Comparison of ENCODE assay signal across 20 mouse cellular contexts in the genomic region with DNA sequence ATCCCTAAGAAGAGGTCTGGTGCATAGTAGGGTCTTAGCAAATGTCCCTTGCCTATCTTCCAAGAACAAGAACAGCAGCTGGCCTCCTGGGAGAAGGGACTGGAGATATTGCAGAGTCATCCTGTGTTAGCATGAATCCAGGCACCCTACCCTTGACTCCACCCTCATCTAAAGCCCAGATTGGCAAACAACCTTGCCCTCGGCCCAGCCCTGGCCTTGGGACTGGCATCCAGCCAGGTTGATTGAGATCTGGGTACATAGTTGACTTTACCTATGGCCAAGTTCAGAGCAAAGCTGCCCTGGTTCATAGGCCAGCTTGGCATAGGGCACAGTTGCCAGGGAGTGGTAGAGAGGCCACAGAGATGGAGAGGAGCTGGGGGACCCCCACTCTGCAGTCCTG. TPM values are rescaled to one million over a fixed set of nuclear protein-coding genes. Genes with fewer than 3 reads are reported as not detected.
DNase-seq lines count a peak whose midpoint lies in the region; ATAC-seq and TF ChIP-seq lines count a peak whose summit lies in the region.
"Had no signal": no experiment of that assay in that cellular context is flagged by ENCODE, and none has a peak within 500 bp of the region (broad histone marks: within the 10 kb centered on the region; RNA-seq: fewer than 3 reads in every experiment).

No protein-coding gene starts in this region.

- H3K27me3 ChIP-seq in lung, postnatal 0 days (replicated peaks; ENCODE audit: insufficient read depth, low read length) = no peaks in the 10 kb centered on the region
- no peaks in the 10 kb centered on the region for H3K27me3 ChIP-seq in heart, adult 2 months (ENCODE audit: control insufficient read depth, insufficient read depth, low read length)
- H3K27me3 ChIP-seq: forebrain, embryonic 13.5 days; heart, embryonic 15.5 days; hindbrain, embryonic 15.5 days had no signal

- no peak for TF ChIP-seq POLR2A in heart, adult 2 months (IDR thresholded peaks at IDR 0.05; ENCODE audit: insufficient read depth, low read depth, low read length)

- no peaks in the 10 kb centered on the region for H3K9me3 ChIP-seq in lung, postnatal 0 days (ENCODE audit: low read length)
- H3K9me3 ChIP-seq: forebrain, embryonic 13.5 days; heart, embryonic 15.5 days; hindbrain, embryonic 15.5 days; neural tube, embryonic 12.5 days had no signal

- no peak overlapping the region for H3K27ac ChIP-seq in lung, postnatal 0 days (ENCODE audit: low read length)
- no peak overlapping the region for H3K27ac ChIP-seq in heart, adult 2 months
- H3K27ac ChIP-seq: forebrain, embryonic 13.5 days; heart, embryonic 15.5 days; hindbrain, embryonic 15.5 days; neural tube, embryonic 12.5 days had no signal

- ATAC-seq in lung, postnatal 0 days = peak; percentile 31; the same call in 1 of the 2 replicates
- ATAC-seq: forebrain, embryonic 13.5 days had no signal

- no peaks in the 10 kb centered on the region for H3K79me2 ChIP-seq in heart, adult 2 months (replicated peaks; ENCODE audit: control insufficient read depth, insufficient read depth, low read length)

- TF ChIP-seq CTCF in lung, postnatal 0 days (IDR thresholded peaks at IDR 0.05) = no peak
- TF ChIP-seq CTCF in heart, adult 2 months (IDR thresholded peaks at IDR 0.05) = no peak

- no peak overlapping the region for H3K4me3 ChIP-seq in lung, postnatal 0 days (ENCODE audit: low read depth, low read length)
- H3K4me3 ChIP-seq in heart, adult 2 months = no peak overlapping the region
- H3K4me3 ChIP-seq: forebrain, embryonic 13.5 days; heart, embryonic 15.5 days; hindbrain, embryonic 15.5 days; neural tube, embryonic 12.5 days had no signal

- intact Hi-C loops in heart, adult 2 months (cut with DNase I) = no loop called here

- H3K36me3 ChIP-seq in lung, postnatal 0 days (ENCODE audit: insufficient read depth, low read length) = no peaks in the 10 kb centered on the region
- H3K36me3 ChIP-seq in heart, adult 2 months (ENCODE audit: control insufficient read depth, insufficient read depth, low read length) = no peaks in the 10 kb centered on the region
- H3K36me3 ChIP-seq: heart, embryonic 15.5 days; hindbrain, embryonic 15.5 days; neural tube, embryonic 12.5 days had no signal

- peaks cover 3% of the 10 kb centered on the region; the same call in 1 of the 2 replicates for H3K4me1 ChIP-seq in lung, postnatal 0 days (ENCODE audit: insufficient read depth, low read depth, low read length)
- H3K4me1 ChIP-seq in heart, adult 2 months (ENCODE audit: control insufficient read depth, insufficient read depth, low read length) = no peaks in the 10 kb centered on the region; the same call in 1 of the 2 replicates

- no peak overlapping the region for H3K4me2 ChIP-seq in lung, postnatal 0 days (replicated peaks; ENCODE audit: low read depth, low read length)
- H3K4me2 ChIP-seq: forebrain, embryonic 13.5 days; heart, embryonic 15.5 days; hindbrain, embryonic 15.5 days; midbrain, embryonic 11.5 days; neural tube, embryonic 12.5 days had no signal

- no peak overlapping the region for H3K9ac ChIP-seq in lung, postnatal 0 days (replicated peaks; ENCODE audit: low read depth)
- H3K9ac ChIP-seq in heart, adult 2 months (ENCODE audit: low read depth, low read length) = no peak overlapping the region
- H3K9ac ChIP-seq: forebrain, embryonic 13.5 days; heart, embryonic 15.5 days; hindbrain, embryonic 15.5 days; neural tube, embryonic 12.5 days had no signal

- WGBS in lung, postnatal 0 days = 40% methylated on average over 1 of the region's 1 CpGs
- 44% methylated on average over 1 of the region's 1 CpGs for WGBS in heart, adult 2 months

- DNase-seq in urinary bladder, adult 18-20 months (ENCODE audit: low spot score in 2 of 2) = peak; percentile 66 to 83
- DNase-seq in urinary bladder, postnatal 4 days (ENCODE audit: low spot score in 2 of 2) = no peak
- peak; percentile 81 for DNase-seq in fat pad, adult 2 months (ENCODE audit: extremely low read depth, low read depth, low spot score)
- DNase-seq in lung, postnatal 0 days (ENCODE audit: low spot score) = peak; percentile 60
- DNase-seq in urinary bladder, postnatal 36 days (ENCODE audit: low spot score in 2 of 2) = peak; percentile 75 to 88
- no peak for DNase-seq in heart, adult 2 months
- no peak for DNase-seq in cerebellum, adult 9-11 months
- DNase-seq in spleen, postnatal 10 days (ENCODE audit: low spot score in 2 of 2) = no peak
- DNase-seq: cerebellum, adult 11 months; gastrocnemius, postnatal 14 days; layer of hippocampus, postnatal 36 days; liver; right cerebral cortex, postnatal 4 days; thymus, adult 18-20 months had no signal

- peak; percentile 26; the same call in 1 of the 2 replicates for TF ChIP-seq EP300 in lung, postnatal 0 days (IDR thresholded peaks at IDR 0.05)
- TF ChIP-seq EP300 in heart, adult 2 months (IDR thresholded peaks at IDR 0.05; ENCODE audit: insufficient read depth, low read depth, low read length) = no peak

RNA-seq across cellular contexts. Expression of a gene that starts 24.0 kb away (rescaled TPM):
- polyA plus RNA-seq in lung, postnatal 0 days (2015; fragmentation: Nextera tagmentation; extraction: Ambion mirVana) = 8.6 and 9.1 TPM in 2 replicates
- 1 to 10 TPM; 2.2 to 2.5 TPM for total RNA-seq in heart, adult 2 months (2021)
- 4.9 and 5.9 TPM in 2 replicates for polyA plus RNA-seq in heart, adult 2 months (2012; rRNA removed)

RNA-seq across cellular contexts. Expression of a gene that starts 55.0 kb away (rescaled TPM):
- polyA plus RNA-seq in lung, postnatal 0 days (2015; fragmentation: Nextera tagmentation; extraction: Ambion mirVana) = not detected in 2 replicates
- total RNA-seq in heart, adult 2 months (2021) = under 1 TPM in 1 of 2 experiments, not detected in 1; 0.21 TPM
- 0.20 TPM in 1 of 2 replicates, not detected in the other for polyA plus RNA-seq in heart, adult 2 months (2012; rRNA removed)
- total RNA-seq: layer of hippocampus, postnatal 36 days had no signal
- polyA plus RNA-seq: embryonic facial prominence, embryonic 11.5 days; forebrain, embryonic 13.5 days; heart, embryonic 15.5 days; midbrain, embryonic 11.5 days; neural tube, embryonic 12.5 days had no signal

Comparison
In these comparisons a context has a peak if more than half of its experiments do, and no peak if none do; other contexts are left out.
1. DNase-seq: peak in urinary bladder, adult 18-20 months (2 of 2), fat pad, adult 2 months (single experiment), lung, postnatal 0 days (single experiment) and urinary bladder, postnatal 36 days (2 of 2); none in urinary bladder, postnatal 4 days (0 of 2), heart, adult 2 months (0 of 2), cerebellum, adult 9-11 months (single experiment) and spleen, postnatal 10 days (0 of 2).